Mouse (Mus musculus) cerebellum, adult 11 months (tissue): Measurements from ENCODE around the gene Pkhd1.

ENCODE experiments used
- DNase-seq: peaks from one replicate; pipeline ENCODE4 v3.0.0; 2022

The Pkhd1 gene

GRCm38 (mm10) chr1:20617849-20618530 lies at the start of gene Pkhd1:
TSS of gene Pkhd1 (minus strand) at chr1:20618064.
- DNase-seq, result no peak

- DNase-seq, result no peak
Measured at GRCm38 (mm10) chr1:20667567-20667966, 49.7 kb upstream of the Pkhd1 start.

GRCm38 (mm10) chr1:20666233-20666632 lies 48.4 kb upstream of the Pkhd1 start:
- DNase-seq, result no peak

- DNase-seq, result no peak
Measured at GRCm38 (mm10) chr1:20655085-20655484, 37.2 kb upstream of the Pkhd1 start.

GRCm38 (mm10) chr1:20653513-20654506 lies 35.9 kb upstream of the Pkhd1 start:
- no peak for DNase-seq

GRCm38 (mm10) chr1:20634856-20635255 lies 17.0 kb upstream of the Pkhd1 start:
- DNase-seq, result no peak

- DNase-seq, result no peak
Measured at GRCm38 (mm10) chr1:20633276-20633869, 15.5 kb upstream of the Pkhd1 start.

GRCm38 (mm10) chr1:20624564-20624963 lies 6.7 kb upstream of the Pkhd1 start:
- no peak for DNase-seq

GRCm38 (mm10) chr1:20623375-20623774 lies 5.5 kb upstream of the Pkhd1 start:
- DNase-seq, result no peak

GRCm38 (mm10) chr1:20620611-20621010 lies 2.7 kb upstream of the Pkhd1 start:
- no peak for DNase-seq

GRCm38 (mm10) chr1:20619363-20619762 lies 1.5 kb upstream of the Pkhd1 start:
- DNase-seq, result no peak

GRCm38 (mm10) chr1:20612643-20613042 lies 5.2 kb downstream of the Pkhd1 start:
- peak; percentile 4 for DNase-seq

- DNase-seq, result no peak
Measured at GRCm38 (mm10) chr1:20605489-20605888, 12.4 kb downstream of the Pkhd1 start.

GRCm38 (mm10) chr1:20590488-20590887 lies 27.4 kb downstream of the Pkhd1 start:
- DNase-seq, result no peak

GRCm38 (mm10) chr1:20571469-20571868 lies 46.4 kb downstream of the Pkhd1 start:
- DNase-seq, result no peak

GRCm38 (mm10) chr1:20569430-20569829 lies 48.4 kb downstream of the Pkhd1 start:
- DNase-seq, result no peak

GRCm38 (mm10) chr1:20558443-20558842 lies 59.4 kb downstream of the Pkhd1 start:
- DNase-seq, result no peak

GRCm38 (mm10) chr1:20554398-20554797 lies 63.5 kb downstream of the Pkhd1 start:
- DNase-seq, result peak; percentile 7

- no peak for DNase-seq
Measured at GRCm38 (mm10) chr1:20551334-20551733, 66.5 kb downstream of the Pkhd1 start.

GRCm38 (mm10) chr1:20544526-20544925 lies 73.3 kb downstream of the Pkhd1 start:
- DNase-seq, result no peak

GRCm38 (mm10) chr1:20513364-20514084 lies 104.3 kb downstream of the Pkhd1 start:
- DNase-seq, result peak; percentile 14

- no peak for DNase-seq
Measured at GRCm38 (mm10) chr1:20498965-20499364, 118.9 kb downstream of the Pkhd1 start.

GRCm38 (mm10) chr1:20486087-20486486 lies 131.8 kb downstream of the Pkhd1 start:
- DNase-seq, result no peak
